Mouse (Mus musculus) ES-E14 (cell line): ENCODE measurements at regions not wholly inside any gene's neighbourhood (a gene's known extent, or its start where the extent isn't known, plus 50 kb on each side); places are given as distances from the start of the nearest gene placed in this dataset.

Experiments used
- DNase-seq: peaks from one replicate; pipeline ENCODE4 v3.0.0-alpha.2; 2013; ENCODE audit warnings: low read depth, low spot score
- H3K27ac ChIP-seq: 2 replicates; pipeline ENCODE4 v1.5.1; 2012; ENCODE audit warnings: low read depth, mild to moderate bottlenecking, low read length, moderate library complexity, mixed read lengths; ENCODE audit not compliant: poor library complexity, insufficient read depth, severe bottlenecking
- H3K36me3 ChIP-seq: 2 replicates; pipeline ENCODE4 v1.6.1; 2012; ENCODE audit warnings: mild to moderate bottlenecking, low read length, moderate library complexity, mixed read lengths; ENCODE audit not compliant: control insufficient read depth, poor library complexity, insufficient read depth, severe bottlenecking
- H3K4me1 ChIP-seq, 2 experiments: fragments of 150-350 bp in 1 of 2; sonication (generic) in 1 of 2; 2 replicates each; pipeline ENCODE4 v1.6.1; 2012; ENCODE audit warnings: low read length in 2 of 2, mild to moderate bottlenecking in 1 of 2, mixed read lengths in 1 of 2; ENCODE audit not compliant: control insufficient read depth in 2 of 2, insufficient read depth in 2 of 2, poor library complexity in 1 of 2
- H3K4me3 ChIP-seq, 2 experiments: fragments of 150-350 bp in 1 of 2; sonication (generic) in 1 of 2; 2 replicates each; pipeline ENCODE4 v1.5.1; 2012; ENCODE audit warnings: low read length in 2 of 2, low read depth in 1 of 2, mild to moderate bottlenecking in 1 of 2, mixed read lengths in 1 of 2; ENCODE audit not compliant: insufficient read depth in 1 of 2, poor library complexity in 1 of 2, severe bottlenecking in 1 of 2
- H3K9ac ChIP-seq: 2 replicates; pipeline ENCODE4 v1.6.1; 2012; ENCODE audit warnings: low read depth, mild to moderate bottlenecking, low read length, mixed read lengths; ENCODE audit not compliant: poor library complexity, insufficient read depth, severe bottlenecking
- H3K9me3 ChIP-seq: fragments of 150-350 bp; sonication (generic); 2 replicates; pipeline ENCODE4 v1.6.1; 2012; ENCODE audit warnings: low read depth, mild to moderate bottlenecking, low read length; ENCODE audit not compliant: control insufficient read depth, insufficient read depth
- CHD2 ChIP-seq: IDR thresholded peaks from 2 replicates; pipeline ENCODE4 v1.6.1; 2014; ENCODE audit warnings: mild to moderate bottlenecking, low read depth, low read length, inconsistent platforms
- HCFC1 ChIP-seq: IDR thresholded peaks from 2 replicates; pipeline ENCODE4 v1.6.1; 2012; ENCODE audit warnings: low read length, inconsistent platforms, borderline replicate concordance; ENCODE audit not compliant: insufficient read depth
- MAFK ChIP-seq: IDR thresholded peaks from 2 replicates; pipeline ENCODE4 v1.6.1; 2014; ENCODE audit warnings: mild to moderate bottlenecking, low read depth, low read length, inconsistent platforms; ENCODE audit not compliant: insufficient read depth
- ZC3H11A ChIP-seq: IDR thresholded peaks from 2 replicates; pipeline ENCODE4 v1.6.1; 2012; ENCODE audit warnings: low read depth, mild to moderate bottlenecking, inconsistent platforms, low read length, borderline replicate concordance
- ZNF384 ChIP-seq: IDR thresholded peaks from 2 replicates; pipeline ENCODE4 v1.6.1; 2012; ENCODE audit warnings: low read depth, low read length, inconsistent platforms
- in situ Hi-C, 2 experiments: fragments of 600-800 bp; cut with MboI; formaldehyde crosslinking; loops; one replicate each; pipeline ENCODE4 v1.15.1; 2025; ENCODE audit warnings: low sequenced_read_pairs in 2 of 2, inconsistent platforms in 1 of 2; ENCODE audit not compliant: unreplicated experiment in 2 of 2

- H3K9ac ChIP-seq = no peak overlapping the region
- DNase-seq = no peak
- H3K27ac ChIP-seq = no peak overlapping the region
- no peaks in the 10 kb centered on the region for H3K36me3 ChIP-seq
- H3K4me1 ChIP-seq = peaks cover 0 to 2% of the 10 kb centered on the region in 2 experiments; a peak in 1 of 4 replicates
- no peaks in the 10 kb centered on the region for H3K9me3 ChIP-seq
- H3K4me3 ChIP-seq = no peak overlapping the region
- no peak for TF ChIP-seq CHD2
- no peak for TF ChIP-seq ZC3H11A
- no peak for TF ChIP-seq HCFC1
- no peak for TF ChIP-seq MAFK
- no peak for TF ChIP-seq ZNF384
- in situ Hi-C loops = no loop called here
These were observed 409.8 kb upstream of the Trpc7 start for GRCm38 (mm10) chr13:57305586-57305985.

- no peak overlapping the region for H3K4me3 ChIP-seq
- no peak overlapping the region for H3K9ac ChIP-seq
- TF ChIP-seq MAFK = no peak
- no peak for TF ChIP-seq HCFC1
- no peak for TF ChIP-seq CHD2
- no peak for TF ChIP-seq ZC3H11A
- no peak for TF ChIP-seq ZNF384
- in situ Hi-C loops = no loop called here
- H3K4me1 ChIP-seq = peaks cover 0 to 2% of the 10 kb centered on the region in 2 experiments; a peak in 1 of 4 replicates
- no peaks in the 10 kb centered on the region for H3K9me3 ChIP-seq
- no peaks in the 10 kb centered on the region for H3K36me3 ChIP-seq
- H3K27ac ChIP-seq = no peak overlapping the region
- DNase-seq = no peak
These were observed 408.0 kb upstream of the Trpc7 start for GRCm38 (mm10) chr13:57303805-57304204.

- no peaks in the 10 kb centered on the region for H3K9me3 ChIP-seq
- no peak for DNase-seq
- H3K27ac ChIP-seq = no peak overlapping the region
- H3K4me3 ChIP-seq = no peak overlapping the region
- no peak for TF ChIP-seq ZC3H11A
- in situ Hi-C loops = no loop called here
- no peaks in the 10 kb centered on the region for H3K4me1 ChIP-seq
- no peak overlapping the region for H3K9ac ChIP-seq
- H3K36me3 ChIP-seq = no peaks in the 10 kb centered on the region
These were observed 396.1 kb upstream of the Trpc7 start for GRCm38 (mm10) chr13:57291737-57292490.

- in situ Hi-C loops = loop anchor here in 1 of 2 experiments (10.0 kb wide), 1 partner anchor 129 kb away; no protein-coding TSS in a partner anchor
- no peaks in the 10 kb centered on the region for H3K9me3 ChIP-seq
- TF ChIP-seq HCFC1 (no peak), MAFK (no peak), CHD2 (no peak), ZNF384 (no peak), ZC3H11A (no peak)
- H3K9ac ChIP-seq = no peak overlapping the region
- H3K36me3 ChIP-seq = no peaks in the 10 kb centered on the region
- H3K27ac ChIP-seq = no peak overlapping the region
- peaks cover 0 to 6% of the 10 kb centered on the region in 2 experiments; a peak in 1 of 4 replicates for H3K4me1 ChIP-seq
- no peak for DNase-seq
- no peak overlapping the region for H3K4me3 ChIP-seq
These were observed 390.4 kb upstream of the Trpc7 start for GRCm38 (mm10) chr13:57286168-57286567.

- DNase-seq = no peak
- no peaks in the 10 kb centered on the region for H3K36me3 ChIP-seq
These were observed 387.0 kb upstream of the Trpc7 start for GRCm38 (mm10) chr13:57282816-57283215.

More at GRCm38 (mm10) chr13:57282816-57283215, 387.0 kb upstream of the Trpc7 start:
- Histone ChIP-seq H3K4me3 (no peak overlapping the region), H3K27ac (no peak overlapping the region), H3K9me3 (no peaks in the 10 kb centered on the region), H3K4me1 (peaks cover 0 to 6% of the 10 kb centered on the region in 2 experiments; a peak in 1 of 4 replicates), H3K9ac (no peak overlapping the region)
- in situ Hi-C loops = loop anchor here in 1 of 2 experiments (10.0 kb wide), 1 partner anchor 132 kb away; no protein-coding TSS in a partner anchor
- no peak for TF ChIP-seq MAFK
- TF ChIP-seq CHD2 = no peak
- no peak for TF ChIP-seq ZC3H11A
- no peak for TF ChIP-seq ZNF384
